Mouse (Mus musculus) brain, embryonic 14.5 days (tissue): ENCODE measurements around the gene Abcc10.

Experiments used
- CTCF ChIP-seq: fragments of 200-500 bp; IDR thresholded peaks from 2 replicates; pipeline ENCODE4 v1.5.1; 2012; ENCODE audit warnings: inconsistent platforms, mild to moderate bottlenecking, moderate library complexity, borderline replicate concordance; ENCODE audit not compliant: insufficient read depth, insufficient read length; ENCODE audit errors: extremely low read depth
- POLR2A ChIP-seq: fragments of 200-500 bp; IDR thresholded peaks from 2 replicates; pipeline ENCODE4 v1.6.1; 2012; ENCODE audit warnings: mild to moderate bottlenecking, inconsistent platforms, borderline replicate concordance; ENCODE audit not compliant: poor library complexity, insufficient read depth, insufficient read length, severe bottlenecking; ENCODE audit errors: extremely low read depth

GRCm38 (mm10) chr17:46296601-46297000 lies 31.6 kb downstream of the Abcc10 start:
- TF ChIP-seq CTCF = no peak
- TF ChIP-seq POLR2A = no peak
